ENCODE assay signal across 16 mouse cellular contexts in genomic region chr2:15064380-15065269, GRCm38 (mm10). TPM values are rescaled to one million over a fixed set of nuclear protein-coding genes. Genes with fewer than 3 reads are reported as not detected.
DNase-seq lines count a peak whose midpoint lies in the region; ATAC-seq lines count a peak whose summit lies in the region.
"Had no signal": no experiment of that assay in that cellular context is flagged by ENCODE, and none has a peak within 500 bp of the region (broad histone marks: within the 10 kb centered on the region; RNA-seq: fewer than 3 reads in every experiment).

No protein-coding gene starts in this region.

- no peak overlapping the region for H3K4me2 ChIP-seq in forebrain, embryonic 12.5 days
- no peak overlapping the region for H3K4me2 ChIP-seq in forebrain, embryonic 15.5 days (replicated peaks)
- H3K4me2 ChIP-seq in lung, embryonic 16.5 days (ENCODE audit: low read depth, low read length): no peak overlapping the region
- H3K4me2 ChIP-seq: midbrain, embryonic 13.5 days had no signal

- H3K27ac ChIP-seq in forebrain, embryonic 12.5 days: no peak overlapping the region
- no peak overlapping the region for H3K27ac ChIP-seq in forebrain, embryonic 15.5 days (replicated peaks)
- H3K27ac ChIP-seq in lung, embryonic 16.5 days (ENCODE audit: low read length): no peak overlapping the region
- H3K27ac ChIP-seq: liver, embryonic 14.5 days; midbrain, embryonic 13.5 days had no signal

- H3K4me3 ChIP-seq in forebrain, embryonic 12.5 days (replicated peaks): no peak overlapping the region
- no peak overlapping the region for H3K4me3 ChIP-seq in forebrain, embryonic 15.5 days
- no peak overlapping the region for H3K4me3 ChIP-seq in lung, embryonic 16.5 days (ENCODE audit: low read length)
- H3K4me3 ChIP-seq: midbrain, embryonic 13.5 days had no signal

- WGBS in forebrain, embryonic 12.5 days: 63% methylated on average over 7 of the region's 7 CpGs
- WGBS in forebrain, embryonic 15.5 days: 59% methylated on average over 7 of the region's 7 CpGs
- WGBS in lung, embryonic 16.5 days: 52% methylated on average over 7 of the region's 7 CpGs

- H3K9me3 ChIP-seq in forebrain, embryonic 12.5 days: no peaks in the 10 kb centered on the region
- H3K9me3 ChIP-seq in forebrain, embryonic 15.5 days: no peaks in the 10 kb centered on the region
- H3K9me3 ChIP-seq in lung, embryonic 16.5 days (ENCODE audit: control insufficient read depth, low read length): no peaks in the 10 kb centered on the region
- H3K9me3 ChIP-seq: G1E; midbrain, embryonic 13.5 days had no signal

- no peak overlapping the region for H3K9ac ChIP-seq in forebrain, embryonic 12.5 days
- no peak overlapping the region for H3K9ac ChIP-seq in forebrain, embryonic 15.5 days (replicated peaks)
- H3K9ac ChIP-seq in lung, embryonic 16.5 days (ENCODE audit: low read length): no peak overlapping the region
- H3K9ac ChIP-seq: liver, embryonic 14.5 days; midbrain, embryonic 13.5 days had no signal

- H3K27me3 ChIP-seq in forebrain, embryonic 12.5 days: no peaks in the 10 kb centered on the region
- no peaks in the 10 kb centered on the region for H3K27me3 ChIP-seq in forebrain, embryonic 15.5 days
- no peaks in the 10 kb centered on the region for H3K27me3 ChIP-seq in lung, embryonic 16.5 days (ENCODE audit: control insufficient read depth, insufficient read depth, low read depth, low read length)
- H3K27me3 ChIP-seq: midbrain, embryonic 13.5 days had no signal

- peak; percentile 35 to 68 for DNase-seq in kidney, adult 8-10 months
- no peak for DNase-seq in kidney, postnatal 10 days
- no peak for DNase-seq in lung, adult 18-20 months
- peak; percentile 40 for DNase-seq in retina, embryonic 14.5 days (ENCODE audit: low spot score)
- DNase-seq in thymus, adult 18-20 months: no peak
- DNase-seq: adrenal gland, postnatal 14 days; gastrocnemius, postnatal 25 days; right cerebral cortex, postnatal 14 days; spleen, adult 18-20 months; thymus, postnatal 4 days had no signal

- peaks cover 16% of the 10 kb centered on the region for H3K36me3 ChIP-seq in forebrain, embryonic 12.5 days (replicated peaks)
- peaks cover 10% of the 10 kb centered on the region; the same call in 1 of the 2 replicates for H3K36me3 ChIP-seq in forebrain, embryonic 15.5 days
- peaks cover 8% of the 10 kb centered on the region; the same call in 1 of the 2 replicates for H3K36me3 ChIP-seq in lung, embryonic 16.5 days (ENCODE audit: control insufficient read depth, insufficient read depth, low read length)

- ATAC-seq in forebrain, embryonic 12.5 days (ENCODE audit: low FRiP score): 0 out of 2 replicates have a peak, but pooled peaks have one; percentile 55
- ATAC-seq in forebrain, embryonic 15.5 days (replicated peaks): no peak; the same call in 1 of the 2 replicates
- ATAC-seq in lung, embryonic 16.5 days (ENCODE audit: low read depth): peak; percentile 51; the same call in 1 of the 2 replicates

- peaks cover 14% of the 10 kb centered on the region; the same call in 1 of the 2 replicates for H3K4me1 ChIP-seq in forebrain, embryonic 12.5 days
- peaks cover 11% of the 10 kb centered on the region for H3K4me1 ChIP-seq in forebrain, embryonic 15.5 days
- peaks cover 10% of the 10 kb centered on the region for H3K4me1 ChIP-seq in lung, embryonic 16.5 days (replicated peaks; ENCODE audit: control insufficient read depth, insufficient read depth, low read length)

RNA-seq across cellular contexts. Expression of gene Nsun6, which starts 9.8 kb away (rescaled TPM):
- polyA plus RNA-seq in forebrain, embryonic 12.5 days (2016; fragmentation: Nextera tagmentation; extraction: Ambion mirVana): 14.1 and 14.2 TPM in 2 replicates
- polyA plus RNA-seq in forebrain, embryonic 15.5 days (2015; fragmentation: Nextera tagmentation; extraction: Ambion mirVana): 17.1 and 19.7 TPM in 2 replicates
- 14.8 and 15.2 TPM in 2 replicates for polyA plus RNA-seq in lung, embryonic 16.5 days (2015; fragmentation: Nextera tagmentation; extraction: Ambion mirVana)

RNA-seq across cellular contexts. Expression of gene Arl5b, which starts 15.4 kb away (rescaled TPM):
- 52.9 and 56.1 TPM in 2 replicates for polyA plus RNA-seq in forebrain, embryonic 12.5 days (2016; fragmentation: Nextera tagmentation; extraction: Ambion mirVana)
- 34.2 and 37.7 TPM in 2 replicates for polyA plus RNA-seq in forebrain, embryonic 15.5 days (2015; fragmentation: Nextera tagmentation; extraction: Ambion mirVana)
- 29.3 and 30.1 TPM in 2 replicates for polyA plus RNA-seq in lung, embryonic 16.5 days (2015; fragmentation: Nextera tagmentation; extraction: Ambion mirVana)

Comparison
In these comparisons a context has a peak if more than half of its experiments do, and no peak if none do; other contexts are left out.
1. DNase-seq: peak in kidney, adult 8-10 months (2 of 2) and retina, embryonic 14.5 days (single experiment); none in kidney, postnatal 10 days (single experiment), lung, adult 18-20 months (0 of 2) and thymus, adult 18-20 months (0 of 2).